Mouse (Mus musculus): ENCODE measurements around the gene Tmem143. TPM values are rescaled to one million over a fixed set of nuclear protein-coding genes. Genes with fewer than 3 reads are reported as not detected.

Tmem143 gene
- polyA plus RNA-seq (2011; ENCODE audit: insufficient read depth, insufficient read length, low replicate concordance, missing spikeins): 3.6 and 9.6 TPM in 2 replicates

GRCm38 (mm10) chr7:45896517-45897257, at the start of gene Tmem143, which contains the start of gene Syngr4:
Gene Tmem143 (plus strand): TSS chr7:45896941.
Gene Syngr4 (minus strand): TSS chr7:45896714.
- TF ChIP-seq CTCF (IDR thresholded peaks at IDR 0.05; ENCODE audit: control insufficient read depth, insufficient read depth, low read length) (0 out of 2 replicates have a peak, but pooled peaks have one; percentile 9), POLR2A (IDR thresholded peaks at IDR 0.05; ENCODE audit: borderline replicate concordance, control insufficient read depth, low read depth, low read length) (peak; percentile 94)
- Histone ChIP-seq H3K4me1 (ENCODE audit: control insufficient read depth, insufficient read depth, low read length) (no peaks in the 10 kb centered on the region; the same call in 1 of the 2 replicates), H3K27ac (ENCODE audit: control insufficient read depth, insufficient read depth, low read depth, low read length, poor library complexity) (peak within 1 kb of the TSS; percentile 64), H3K4me3 (replicated peaks; ENCODE audit: control insufficient read depth, low read depth, low read length) (peak within 1 kb of the TSS; percentile 71)
- 0% methylated on average over 40 of the region's 40 CpGs for WGBS

GRCm38 (mm10) chr7:45848447-45849027, 48.2 kb upstream of the Tmem143 start:
- H3K4me1 ChIP-seq (ENCODE audit: control insufficient read depth, insufficient read depth, low read length): no peaks in the 10 kb centered on the region
- no peak overlapping the region for H3K4me3 ChIP-seq (replicated peaks; ENCODE audit: control insufficient read depth, low read depth, low read length)
- WGBS: 48% methylated on average over 6 of the region's 6 CpGs
- no peak overlapping the region for H3K27ac ChIP-seq (ENCODE audit: control insufficient read depth, insufficient read depth, low read depth, low read length, poor library complexity)
- no peak for TF ChIP-seq POLR2A (IDR thresholded peaks at IDR 0.05; ENCODE audit: borderline replicate concordance, control insufficient read depth, low read depth, low read length)
- TF ChIP-seq CTCF (IDR thresholded peaks at IDR 0.05; ENCODE audit: control insufficient read depth, insufficient read depth, low read length): no peak

DNA sequence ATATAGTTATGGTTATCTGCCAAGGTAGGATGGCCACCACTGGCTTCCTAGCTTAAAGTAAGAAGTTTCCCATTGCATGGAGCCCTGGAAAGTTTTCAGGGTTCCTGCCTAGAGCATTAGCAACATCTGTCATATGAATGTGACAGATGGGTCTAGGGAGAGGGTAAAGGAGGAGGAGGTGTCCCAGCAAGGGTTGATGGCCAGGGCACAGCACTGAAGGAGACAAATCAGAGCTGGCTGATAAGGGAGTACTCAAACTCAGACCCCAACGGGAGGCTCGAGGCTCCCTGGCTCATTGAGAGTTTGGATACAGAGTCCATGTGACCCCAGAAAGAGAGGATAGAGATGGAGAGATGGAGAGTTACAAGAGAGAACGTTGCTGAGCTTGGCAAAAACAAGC, 46.1 kb upstream of the Tmem143 start:
- 70% methylated on average over 3 of the region's 3 CpGs for WGBS
- H3K4me1 ChIP-seq (ENCODE audit: control insufficient read depth, insufficient read depth, low read length): no peaks in the 10 kb centered on the region
- TF ChIP-seq POLR2A (IDR thresholded peaks at IDR 0.05; ENCODE audit: borderline replicate concordance, control insufficient read depth, low read depth, low read length) (no peak), CTCF (IDR thresholded peaks at IDR 0.05; ENCODE audit: control insufficient read depth, insufficient read depth, low read length) (no peak)

DNA sequence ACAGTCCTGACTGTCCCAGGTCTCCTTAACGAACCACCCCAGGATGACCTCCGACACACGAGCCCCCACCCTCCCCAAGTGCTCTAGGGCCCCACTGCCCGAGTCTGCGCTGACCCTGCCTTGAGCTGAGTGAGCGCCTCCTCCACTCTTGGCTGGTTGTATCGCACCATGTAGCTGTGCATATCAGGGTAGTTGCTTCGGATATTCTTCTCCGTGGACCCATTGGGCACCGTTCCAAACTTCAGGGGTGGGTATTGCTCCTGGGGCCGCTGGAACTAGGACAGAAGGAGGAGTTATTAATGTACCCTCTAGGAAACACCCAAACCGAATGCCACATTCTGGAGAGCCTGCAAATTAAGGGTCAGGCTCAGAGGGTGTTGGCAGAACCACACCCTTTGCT, 43.7 kb upstream of the Tmem143 start:
- WGBS: 86% methylated on average over 12 of the region's 12 CpGs
- Histone ChIP-seq H3K4me1 (ENCODE audit: control insufficient read depth, insufficient read depth, low read length) (no peaks in the 10 kb centered on the region), H3K4me3 (replicated peaks; ENCODE audit: control insufficient read depth, low read depth, low read length) (no peak overlapping the region), H3K27ac (ENCODE audit: control insufficient read depth, insufficient read depth, low read depth, low read length, poor library complexity) (no peak overlapping the region)
- TF ChIP-seq POLR2A (IDR thresholded peaks at IDR 0.05; ENCODE audit: borderline replicate concordance, control insufficient read depth, low read depth, low read length) (no peak), CTCF (IDR thresholded peaks at IDR 0.05; ENCODE audit: control insufficient read depth, insufficient read depth, low read length) (no peak)

More for the DNA sequence above, 46.1 kb upstream of the Tmem143 start:
- no peak overlapping the region for H3K4me3 ChIP-seq (replicated peaks; ENCODE audit: control insufficient read depth, low read depth, low read length)
- no peak overlapping the region for H3K27ac ChIP-seq (ENCODE audit: control insufficient read depth, insufficient read depth, low read depth, low read length, poor library complexity)

- WGBS: 5% methylated on average over 30 of the region's 30 CpGs
Observed at GRCm38 (mm10) chr7:45856950-45857901, 39.5 kb upstream of the Tmem143 start.

GRCm38 (mm10) chr7:45859008-45859407, 37.7 kb upstream of the Tmem143 start:
- 77% methylated on average over 4 of the region's 4 CpGs for WGBS
- TF ChIP-seq CTCF (IDR thresholded peaks at IDR 0.05; ENCODE audit: control insufficient read depth, insufficient read depth, low read length): no peak
- no peak for TF ChIP-seq POLR2A (IDR thresholded peaks at IDR 0.05; ENCODE audit: borderline replicate concordance, control insufficient read depth, low read depth, low read length)
- Histone ChIP-seq H3K4me3 (replicated peaks; ENCODE audit: control insufficient read depth, low read depth, low read length) (no peak overlapping the region), H3K4me1 (ENCODE audit: control insufficient read depth, insufficient read depth, low read length) (no peaks in the 10 kb centered on the region), H3K27ac (ENCODE audit: control insufficient read depth, insufficient read depth, low read depth, low read length, poor library complexity) (no peak overlapping the region)

More at GRCm38 (mm10) chr7:45856950-45857901, 39.5 kb upstream of the Tmem143 start:
- no peak overlapping the region; the same call in 1 of the 2 replicates for H3K27ac ChIP-seq (ENCODE audit: control insufficient read depth, insufficient read depth, low read depth, low read length, poor library complexity)
- H3K4me1 ChIP-seq (ENCODE audit: control insufficient read depth, insufficient read depth, low read length): no peaks in the 10 kb centered on the region
- no peak overlapping the region for H3K4me3 ChIP-seq (replicated peaks; ENCODE audit: control insufficient read depth, low read depth, low read length)
- TF ChIP-seq POLR2A (IDR thresholded peaks at IDR 0.05; ENCODE audit: borderline replicate concordance, control insufficient read depth, low read depth, low read length) (no peak; the same call in 1 of the 2 replicates), CTCF (IDR thresholded peaks at IDR 0.05; ENCODE audit: control insufficient read depth, insufficient read depth, low read length) (no peak)

- no peak for TF ChIP-seq CTCF (IDR thresholded peaks at IDR 0.05; ENCODE audit: control insufficient read depth, insufficient read depth, low read length)
- TF ChIP-seq POLR2A (IDR thresholded peaks at IDR 0.05; ENCODE audit: borderline replicate concordance, control insufficient read depth, low read depth, low read length): no peak
- WGBS: 78% methylated on average over 7 of the region's 7 CpGs
- Histone ChIP-seq H3K4me1 (ENCODE audit: control insufficient read depth, insufficient read depth, low read length) (no peaks in the 10 kb centered on the region; the same call in 1 of the 2 replicates), H3K27ac (ENCODE audit: control insufficient read depth, insufficient read depth, low read depth, low read length, poor library complexity) (no peak overlapping the region), H3K4me3 (replicated peaks; ENCODE audit: control insufficient read depth, low read depth, low read length) (no peak overlapping the region)
Observed at GRCm38 (mm10) chr7:45862804-45863203, 33.9 kb upstream of the Tmem143 start.

Data from bone marrow, adult 2 months (tissue).